Mouse (Mus musculus) urinary bladder, postnatal 36 days (tissue): Measurements from ENCODE around the gene Slc6a14.
A peak's percentile ranks its signal among the peaks of the same experiment; 100 is the strongest.

ENCODE experiments used
- DNase-seq, 2 experiments: peaks; one replicate each; pipeline ENCODE4 v3.0.0; 2022; ENCODE audit warnings: low spot score in 2 of 2, mixed read lengths in 1 of 2

Gene Slc6a14

DNA sequence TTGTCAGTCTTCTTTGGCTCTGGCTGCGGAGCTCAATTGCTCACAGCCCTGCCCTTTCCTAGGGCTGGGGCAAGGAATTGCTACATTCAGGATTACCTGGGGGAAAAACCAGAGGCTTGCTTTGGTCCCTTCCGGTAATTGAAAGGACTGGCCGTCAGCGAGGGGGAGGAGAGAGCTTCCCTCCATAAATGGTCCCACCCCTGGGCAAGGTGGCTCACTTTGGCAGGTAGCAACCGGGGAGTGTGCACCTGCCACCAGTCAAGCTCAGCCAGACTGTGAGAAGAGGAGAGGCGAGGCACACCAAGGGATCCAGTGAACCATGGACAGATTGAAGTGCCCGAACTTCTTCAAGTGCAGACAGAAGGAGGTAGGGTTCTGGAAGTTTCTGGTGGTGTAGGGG, at the start of gene Slc6a14:
Slc6a14 (plus strand) TSS at position 68 of the 400 bp plus-strand sequence.
- no peak for DNase-seq

DNA sequence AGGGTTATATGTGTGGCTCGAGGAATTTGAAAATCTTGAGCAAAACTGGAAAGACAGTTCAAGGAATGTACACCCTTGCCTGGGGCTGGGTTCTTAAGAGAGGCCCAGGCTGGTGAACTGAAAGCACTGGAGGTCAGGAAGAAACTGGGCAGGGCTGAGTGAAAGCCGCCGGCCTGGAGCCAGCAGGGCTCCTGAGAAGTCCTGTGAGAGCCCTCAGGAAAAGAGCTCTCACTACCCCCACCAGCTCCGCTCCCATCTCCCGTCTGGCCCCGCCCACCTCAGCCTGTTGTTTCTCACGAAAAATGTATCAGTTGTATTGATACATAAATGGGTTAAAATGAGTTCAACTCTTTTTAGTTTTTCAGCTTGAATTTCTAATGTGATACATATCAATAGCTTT, 43.8 kb upstream of the Slc6a14 start:
- no peak for DNase-seq

DNA sequence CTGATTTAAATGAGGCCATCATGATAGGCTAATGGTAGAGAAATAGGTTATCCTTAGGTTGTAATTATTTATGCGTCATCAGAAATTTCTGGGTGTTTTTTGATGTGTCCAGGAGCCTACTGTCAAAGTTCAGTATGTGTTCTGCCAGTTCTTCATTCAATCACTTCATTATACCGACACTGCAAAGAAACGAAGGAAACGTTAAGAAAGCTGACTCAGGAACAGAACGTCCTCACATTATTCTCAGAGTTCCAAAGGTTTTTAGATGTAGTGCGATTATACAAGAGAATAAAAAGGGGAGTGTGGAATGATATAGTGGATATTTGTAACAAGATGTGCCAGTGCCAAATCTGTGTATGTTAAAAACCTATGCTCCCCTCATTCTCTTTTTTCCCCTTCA, 19.5 kb upstream of the Slc6a14 start:
- no peak for DNase-seq

DNA sequence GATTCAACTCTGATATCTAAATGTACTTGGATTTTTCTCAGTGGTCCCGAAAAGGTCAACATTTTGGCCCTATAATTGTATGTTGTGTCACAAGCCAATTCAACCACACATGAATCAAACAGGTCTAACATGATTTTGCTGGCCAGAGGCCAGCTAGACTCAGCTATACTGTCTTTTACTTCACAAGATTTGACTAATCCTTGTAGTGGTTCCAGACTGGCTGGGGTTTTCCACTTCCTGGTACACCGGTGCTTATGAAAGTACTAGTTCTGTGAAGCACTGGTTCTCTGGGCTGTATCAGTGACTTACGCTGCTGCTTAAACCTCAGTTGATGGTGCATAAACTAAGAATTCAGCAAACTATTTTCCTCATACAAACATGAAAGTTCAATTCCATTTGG, 19.0 kb upstream of the Slc6a14 start:
- peak; percentile 1 to 8 for DNase-seq

DNA sequence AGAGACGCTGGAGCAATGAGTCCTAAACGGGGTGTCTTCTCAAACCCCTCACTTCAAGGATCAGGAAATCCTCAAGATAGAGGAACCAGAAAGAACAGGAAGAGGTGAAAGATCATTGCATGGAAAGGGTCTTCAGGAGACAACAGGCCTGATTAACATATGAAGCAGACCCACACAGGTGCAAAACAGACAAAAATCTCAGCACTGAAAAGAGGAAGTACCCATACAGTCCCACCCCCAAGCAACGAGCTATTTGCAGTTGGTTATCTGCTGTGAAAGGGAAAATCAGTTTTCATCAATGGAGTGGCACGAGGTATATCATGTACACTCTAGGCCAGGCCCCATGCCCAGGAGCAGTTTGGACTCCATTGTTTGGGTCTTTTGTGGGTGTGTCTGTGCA, 13.1 kb upstream of the Slc6a14 start:
- DNase-seq: no peak

DNA sequence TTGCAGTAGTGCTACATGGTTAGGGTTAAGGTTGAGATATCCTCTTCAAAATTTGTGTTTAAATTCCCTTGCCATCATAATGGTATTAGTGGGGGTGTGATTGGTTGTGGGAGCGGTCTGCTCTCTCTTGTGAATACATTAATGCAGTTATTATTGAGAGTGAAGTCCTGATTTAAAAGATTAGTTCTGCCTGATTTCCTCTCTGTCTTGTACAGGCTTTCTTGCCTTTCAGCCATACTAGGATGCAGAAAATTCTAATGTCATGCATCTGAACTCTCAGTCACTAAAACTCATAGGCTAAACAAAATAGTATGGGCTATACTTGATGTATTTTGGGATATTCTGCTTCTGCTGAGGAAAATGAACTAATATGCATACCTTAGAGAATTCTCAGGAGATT, 10.2 kb upstream of the Slc6a14 start:
- DNase-seq: no peak

DNA sequence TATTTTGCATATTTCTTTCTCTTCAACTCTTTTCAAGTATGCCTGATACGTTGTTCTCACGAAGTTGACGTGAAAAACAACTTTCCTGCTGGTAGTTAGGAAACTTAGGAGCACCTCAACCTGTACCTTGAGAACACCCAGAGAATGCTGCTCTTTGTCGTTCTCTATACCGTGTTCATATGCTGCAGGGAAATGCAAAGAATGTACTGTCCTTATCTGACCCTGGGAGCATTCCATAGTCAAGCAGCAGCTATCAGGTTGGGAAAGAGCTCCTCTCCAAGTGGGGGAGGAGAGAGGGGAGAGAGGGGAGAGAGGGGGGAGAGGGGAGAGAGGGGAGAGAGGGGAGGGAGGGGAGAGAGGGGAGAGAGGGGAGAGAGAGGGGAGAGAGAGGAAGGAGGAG, 597 bp downstream of the Slc6a14 start:
- DNase-seq: no peak

DNA sequence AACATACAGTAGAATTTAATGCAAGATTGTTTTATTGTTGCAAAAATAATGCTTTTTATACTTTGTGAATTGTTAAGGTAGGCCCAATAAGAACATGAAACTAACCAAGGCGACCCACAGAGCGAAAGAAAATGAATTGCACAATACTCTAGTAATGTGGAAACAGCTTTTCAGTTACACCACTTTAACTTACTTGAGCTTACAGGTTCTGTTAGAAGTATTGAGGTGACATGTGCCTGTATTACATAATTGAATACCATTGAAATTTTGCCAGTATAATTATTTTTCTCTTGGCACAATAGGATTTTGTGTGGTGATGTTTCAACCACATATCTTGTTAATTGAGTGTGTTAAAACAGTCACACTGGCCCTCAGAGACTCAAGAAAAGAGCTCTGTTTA, 2.2 kb downstream of the Slc6a14 start:
- DNase-seq: no peak

DNA sequence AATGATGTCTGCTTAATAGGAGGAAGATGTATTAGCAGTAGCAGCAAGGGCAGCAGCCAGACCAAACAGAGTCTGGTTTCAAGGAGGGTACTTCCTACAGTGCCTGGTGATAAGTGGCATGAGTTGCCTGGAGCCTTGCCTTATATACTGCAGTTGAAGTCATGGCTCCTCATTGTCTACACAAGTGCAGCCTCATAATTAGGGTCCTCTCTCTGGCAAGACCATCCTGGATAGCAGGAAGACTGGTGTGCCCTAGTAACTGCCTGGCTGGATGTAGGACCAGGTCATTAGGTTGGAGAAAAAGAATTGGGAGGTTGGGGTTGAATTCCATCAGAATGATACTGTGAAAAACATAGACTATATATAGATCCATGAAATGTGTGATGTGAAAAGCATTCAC, 30.3 kb downstream of the Slc6a14 start, which contains the start of gene Gm28269:
Gm28269 (minus strand) TSS at position 101 of the 400 bp plus-strand sequence.
- no peak for DNase-seq
